Mouse (Mus musculus) lung, adult 2 months (tissue): Measurements from ENCODE around the gene Hsdl2. TPM values are rescaled to one million over a fixed set of nuclear protein-coding genes. Genes with fewer than 3 reads are reported as not detected.
"Not testable (repeated sequence)": the region's sequence is repeated elsewhere in the genome, so short reads cannot be mapped to it uniquely, and the experiment has no call there.

Experiments
- DNase-seq: peaks from one replicate; pipeline ENCODE4 v3.0.0; 2022
- H3K4me1 ChIP-seq: fragments of 200-500 bp; 2 replicates; pipeline ENCODE4 v1.6.1; 2011; ENCODE audit warnings: low read length; ENCODE audit not compliant: control insufficient read depth, insufficient read depth
- H3K4me3 ChIP-seq: fragments of 200-500 bp; replicated peaks from 2 replicates; pipeline ENCODE3; 2011; ENCODE audit warnings: low read depth, mild to moderate bottlenecking, control low read depth, low read length; ENCODE audit errors: extremely low read depth
- CTCF ChIP-seq: fragments of 200-500 bp; IDR thresholded peaks from 2 replicates; pipeline ENCODE4 v1.5.1; 2011; ENCODE audit warnings: mild to moderate bottlenecking, low read length, control low read depth; ENCODE audit not compliant: insufficient read depth
- POLR2A ChIP-seq: fragments of 200-500 bp; IDR thresholded peaks from 2 replicates; pipeline ENCODE4 v1.6.1; 2011; ENCODE audit warnings: low read depth, mild to moderate bottlenecking, control low read depth, low read length, borderline replicate concordance; ENCODE audit errors: extremely low read depth
- WGBS: fragments of 180-500 bp; shearing (Covaris S2); methylation state at CpG from one replicate; pipeline ENCODE4 v1.1.7; 2018; 5-methylcytosine and 5-hydroxymethylcytosine counted together
- polyA plus RNA-seq: library from polyadenylated mRNA; depleted of rRNA; stranded (reverse); fragments of >200 nt; gene quantifications from 2 replicates; pipeline ENCODE4 v1.2.3, GENCODE M21; 2012

Gene Hsdl2
- polyA plus RNA-seq, 1 experiment = 16.1 TPM

DNA sequence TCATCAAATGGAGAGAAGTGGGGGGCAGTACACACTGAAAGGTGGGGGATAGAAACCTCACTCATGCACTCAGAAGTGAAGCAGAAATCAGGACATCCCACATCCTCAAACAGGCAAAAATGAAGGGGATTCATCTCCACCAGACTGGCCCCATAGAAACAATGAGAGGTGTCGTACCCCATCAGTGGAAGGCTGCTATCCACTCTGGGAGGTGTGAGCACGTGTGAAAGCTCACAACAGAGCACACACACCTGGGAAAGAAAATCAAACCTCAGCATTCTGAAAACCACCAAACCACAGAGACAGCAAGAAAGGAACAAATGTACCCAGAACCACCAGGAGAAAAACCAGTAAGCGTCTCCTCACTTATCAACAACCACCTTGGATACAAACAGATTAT is 17.2 kb upstream of the Hsdl2 start:
- no peak overlapping the region for H3K4me3 ChIP-seq
- TF ChIP-seq POLR2A (no peak), CTCF (no peak)
- no peaks in the 10 kb centered on the region for H3K4me1 ChIP-seq
- no peak for DNase-seq
- WGBS = 71% methylated on average over 3 of the region's 3 CpGs

GRCm38 (mm10) chr4:59565571-59566188 is 15.7 kb upstream of the Hsdl2 start:
- 52% methylated on average over 8 of the region's 8 CpGs for WGBS
- H3K4me3 ChIP-seq = no peak overlapping the region
- no peaks in the 10 kb centered on the region for H3K4me1 ChIP-seq
- no peak for DNase-seq
- TF ChIP-seq POLR2A (no peak), CTCF (no peak)

- 75% methylated on average over 6 of the region's 6 CpGs for WGBS
- no peak for DNase-seq
- TF ChIP-seq CTCF (no peak), POLR2A (no peak)
Measured at GRCm38 (mm10) chr4:59567576-59568260, 13.6 kb upstream of the Hsdl2 start.

DNA sequence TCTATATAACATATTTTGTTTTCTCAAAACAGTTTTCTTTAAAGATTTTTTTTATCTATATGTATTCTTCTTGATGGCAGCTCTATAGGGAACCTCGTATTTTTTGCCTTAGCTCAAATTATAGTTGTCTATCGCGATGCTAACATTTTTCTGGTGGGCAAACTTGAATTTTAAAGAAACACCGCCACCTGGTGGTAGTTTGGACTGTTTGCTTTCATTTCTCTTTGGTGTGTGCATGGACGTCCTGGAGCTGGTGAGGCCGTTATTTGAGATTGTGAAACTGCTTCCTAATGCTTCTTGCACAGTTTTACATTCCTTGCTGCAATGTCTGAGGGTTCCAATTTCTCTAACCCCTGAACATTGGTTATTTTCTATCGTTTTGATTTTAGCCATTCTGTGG is 11.8 kb upstream of the Hsdl2 start:
- H3K4me3 ChIP-seq = no peak overlapping the region
- H3K4me1 ChIP-seq = no peaks in the 10 kb centered on the region
- peak; percentile 43 for DNase-seq
- WGBS = 2% methylated on average over 7 of the region's 7 CpGs
- TF ChIP-seq CTCF (peak; percentile 35), POLR2A (no peak)

More at GRCm38 (mm10) chr4:59567576-59568260, 13.6 kb upstream of the Hsdl2 start:
- H3K4me1 ChIP-seq = no peaks in the 10 kb centered on the region
- no peak overlapping the region for H3K4me3 ChIP-seq

DNA sequence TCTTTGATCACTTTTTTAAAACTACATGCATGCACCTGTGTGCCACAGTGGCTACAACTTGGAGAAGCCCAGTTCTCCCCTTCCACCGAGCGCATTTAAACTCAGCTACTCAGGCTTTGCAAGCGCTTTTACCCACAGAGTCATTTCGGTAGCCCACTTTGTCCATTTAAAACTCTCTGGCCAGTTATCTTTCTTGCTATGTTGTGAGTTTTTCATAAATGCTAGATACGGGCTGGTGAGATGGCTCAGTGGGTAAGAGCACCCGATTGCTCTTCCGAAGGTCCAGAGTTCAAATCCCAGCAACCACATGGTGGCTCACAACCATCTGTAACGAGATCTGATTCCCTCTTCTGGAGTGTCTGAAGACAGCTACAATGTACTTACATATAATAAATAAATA is 10.8 kb upstream of the Hsdl2 start:
- not testable (repeated sequence) for DNase-seq, H3K4me1 ChIP-seq, H3K4me3 ChIP-seq
- WGBS = 95% methylated on average over 8 of the region's 8 CpGs

DNA sequence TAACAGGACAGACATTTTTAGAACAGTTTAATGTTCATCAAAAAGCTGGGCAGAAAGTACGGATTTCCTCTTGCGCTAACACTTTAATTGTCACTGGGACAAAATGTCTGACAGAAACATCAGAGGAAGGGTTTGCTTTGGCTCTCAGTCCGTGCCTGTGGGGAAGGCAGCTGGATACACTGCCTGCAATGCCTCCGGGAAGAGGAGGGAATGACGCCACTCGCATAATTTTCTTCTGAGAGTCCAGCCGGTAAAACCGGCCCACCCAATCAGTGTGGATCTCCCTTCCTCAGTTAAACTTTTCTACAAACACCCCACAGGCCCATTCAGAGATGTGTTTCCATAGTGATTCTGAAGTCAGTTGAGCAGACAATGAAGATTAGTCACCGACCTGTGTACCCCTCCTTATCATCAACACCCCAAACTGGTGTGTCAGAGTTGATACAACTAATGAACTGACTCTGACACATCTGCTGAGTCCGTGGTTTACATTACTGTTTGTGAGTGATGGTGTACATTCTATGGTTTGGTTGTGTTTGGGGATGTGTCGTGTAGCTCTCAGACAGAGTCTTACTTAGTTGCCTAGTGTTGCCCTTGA is 8.7 kb upstream of the Hsdl2 start:
- DNase-seq = no peak
- WGBS = 72% methylated on average over 11 of the region's 11 CpGs
- Histone ChIP-seq H3K4me3 (no peak overlapping the region), H3K4me1 (no peaks in the 10 kb centered on the region)
- TF ChIP-seq CTCF (no peak), POLR2A (no peak)

DNA sequence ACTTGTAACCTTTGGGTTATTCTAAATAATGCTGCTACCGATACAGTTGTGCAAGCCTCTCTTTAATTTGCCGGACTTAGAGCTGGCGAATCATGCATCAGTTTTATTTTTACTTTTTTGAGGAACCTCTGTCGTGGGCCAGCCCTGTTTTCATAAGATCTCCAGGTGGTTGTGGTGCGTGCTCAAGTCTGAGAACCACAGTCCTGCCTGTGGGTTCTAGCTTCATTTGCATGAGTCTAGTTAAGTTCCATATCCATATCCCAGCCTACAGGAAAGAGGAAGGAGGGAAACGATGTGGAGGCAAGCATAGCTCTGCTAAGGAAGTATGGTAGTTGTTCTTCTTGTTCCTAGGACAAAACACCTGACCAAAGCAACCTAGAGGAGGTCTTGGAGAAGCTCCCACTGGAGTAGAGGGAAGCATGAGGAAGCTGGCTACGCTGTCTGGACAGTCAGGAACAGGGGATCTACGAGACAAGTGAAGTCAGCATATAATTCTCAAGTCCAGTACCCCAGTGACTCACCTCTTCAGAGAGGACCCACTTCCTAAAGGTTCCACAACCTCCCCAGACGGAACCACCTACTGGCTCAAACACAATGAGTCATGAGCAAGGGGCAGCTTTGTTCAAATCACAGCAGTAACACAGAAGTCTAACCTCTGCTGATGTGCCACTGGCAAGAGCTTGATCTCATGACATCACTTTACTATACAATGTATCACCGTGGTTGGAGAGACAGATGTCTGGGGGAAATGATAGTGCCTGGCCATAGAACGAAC is 6.0 kb upstream of the Hsdl2 start:
- no peak for DNase-seq
- TF ChIP-seq POLR2A = no peak
- TF ChIP-seq CTCF = no peak
- H3K4me1 ChIP-seq = peaks cover 2% of the 10 kb centered on the region; the same call in 1 of the 2 replicates
- H3K4me3 ChIP-seq = no peak overlapping the region
- 71% methylated on average over 11 of the region's 11 CpGs for WGBS

GRCm38 (mm10) chr4:59580495-59581281 is 675 bp upstream of the Hsdl2 start:
- Histone ChIP-seq H3K4me1 (peaks cover 3% of the 10 kb centered on the region; the same call in 1 of the 2 replicates), H3K4me3 (peak overlapping the region; percentile 87)
- peak; percentile 18 for DNase-seq
- no peak for TF ChIP-seq POLR2A
- no peak for TF ChIP-seq CTCF
- under 1% methylated on average over 23 of the region's 23 CpGs for WGBS

DNA sequence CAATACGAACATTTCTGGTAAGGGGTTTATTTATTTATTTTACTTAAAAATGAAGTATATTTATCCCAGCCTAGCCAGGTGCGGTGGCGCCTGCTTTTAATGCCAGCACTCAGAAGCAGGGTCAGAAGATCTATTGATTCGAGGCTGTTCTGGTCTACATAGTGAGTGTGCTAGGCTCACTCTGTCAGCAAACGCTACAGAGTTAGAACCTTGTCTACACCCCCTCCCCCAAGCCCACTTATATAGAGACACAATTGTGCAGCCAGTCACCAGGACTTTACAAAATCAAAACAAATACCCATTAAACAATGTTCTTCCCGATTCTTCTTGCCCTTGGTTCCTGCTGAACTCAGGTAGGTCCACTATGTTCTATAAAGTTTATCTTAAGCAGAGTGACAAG is 823 bp downstream of the Hsdl2 start:
- Histone ChIP-seq H3K4me3 (peak overlapping the region; percentile 15), H3K4me1 (peaks cover 3% of the 10 kb centered on the region; the same call in 1 of the 2 replicates)
- no peak for DNase-seq
- WGBS = 23% methylated on average over 6 of the region's 6 CpGs
- TF ChIP-seq CTCF (no peak), POLR2A (no peak)

DNA sequence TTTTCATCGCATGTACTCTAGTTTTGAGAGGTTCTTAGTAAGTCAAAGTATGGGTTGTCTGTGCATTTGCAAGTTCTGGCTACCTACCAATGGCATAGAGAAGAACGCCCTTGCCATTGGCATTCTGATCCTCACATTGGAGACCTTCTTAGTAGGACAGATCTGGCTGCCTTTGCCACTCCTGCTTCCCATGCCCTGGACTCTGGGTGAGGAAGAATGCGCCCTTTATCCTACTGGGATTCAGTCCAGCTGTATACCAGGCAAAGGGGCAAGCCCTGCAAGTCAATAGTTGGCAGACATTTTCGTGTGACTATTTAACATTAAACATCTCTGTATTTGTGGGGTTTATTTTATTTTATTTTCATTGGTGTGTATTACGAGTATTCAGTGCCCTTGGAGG is 3.7 kb downstream of the Hsdl2 start:
- WGBS = 68% methylated on average over 5 of the region's 5 CpGs
- DNase-seq = no peak
- no peak for TF ChIP-seq POLR2A
- TF ChIP-seq CTCF = no peak
- Histone ChIP-seq H3K4me3 (no peak overlapping the region), H3K4me1 (peaks cover 3% of the 10 kb centered on the region; the same call in 1 of the 2 replicates)
